Mouse (Mus musculus): ENCODE results near the gene Cldn2. TPM values are rescaled to one million over a fixed set of nuclear protein-coding genes. Genes with fewer than 3 reads are reported as not detected.

Cldn2 gene
- polyA plus RNA-seq, 1 experiment, result 0.04 TPM

- no peaks in the 10 kb centered on the region for H3K4me1 ChIP-seq (ENCODE audit: control insufficient read depth, insufficient read depth, insufficient read length)
- no peak overlapping the region for H3K4me3 ChIP-seq (ENCODE audit: extremely low read depth, insufficient read depth, insufficient read length)
- H3K36me3 ChIP-seq (ENCODE audit: control insufficient read depth, insufficient read depth, low read length), result no peaks in the 10 kb centered on the region
- no peak overlapping the region for H3K27ac ChIP-seq (ENCODE audit: insufficient read depth, low read length)
- no peak for DNase-seq (ENCODE audit: low read depth in 1 of 2, low spot score in 2 of 2)
- H3K27me3 ChIP-seq (ENCODE audit: control insufficient read depth, insufficient read depth, low read length), result no peaks in the 10 kb centered on the region
- no peak for TF ChIP-seq CTCF (IDR thresholded peaks at IDR 0.05; ENCODE audit: extremely low read depth, insufficient read depth, insufficient read length, insufficient replicate concordance)
- TF ChIP-seq POLR2A (IDR thresholded peaks at IDR 0.05; ENCODE audit: low read depth, low read length), result no peak
- 73% methylated on average over 3 of the region's 3 CpGs for WGBS
Measured at GRCm38 (mm10) chrX:139783045-139783422, 17.6 kb upstream of the Cldn2 start.

- DNase-seq (ENCODE audit: low read depth in 1 of 2, low spot score in 2 of 2), result no peak
Measured at GRCm38 (mm10) chrX:139785764-139786163, 14.9 kb upstream of the Cldn2 start.

GRCm38 (mm10) chrX:139794072-139794845 is 6.4 kb upstream of the Cldn2 start:
- Histone ChIP-seq H3K4me3 (ENCODE audit: extremely low read depth, insufficient read depth, insufficient read length) (no peak overlapping the region), H3K36me3 (ENCODE audit: control insufficient read depth, insufficient read depth, low read length) (no peaks in the 10 kb centered on the region), H3K27me3 (ENCODE audit: control insufficient read depth, insufficient read depth, low read length) (no peaks in the 10 kb centered on the region), H3K27ac (ENCODE audit: insufficient read depth, low read length) (no peak overlapping the region), H3K4me1 (ENCODE audit: control insufficient read depth, insufficient read depth, insufficient read length) (no peaks in the 10 kb centered on the region)
- TF ChIP-seq POLR2A (IDR thresholded peaks at IDR 0.05; ENCODE audit: low read depth, low read length) (no peak), CTCF (IDR thresholded peaks at IDR 0.05; ENCODE audit: extremely low read depth, insufficient read depth, insufficient read length, insufficient replicate concordance) (no peak)
- 86% methylated on average over 7 of the region's 7 CpGs for WGBS
- no peak for DNase-seq (ENCODE audit: low read depth in 1 of 2, low spot score in 2 of 2)

More at GRCm38 (mm10) chrX:139785764-139786163, 14.9 kb upstream of the Cldn2 start:
- no peaks in the 10 kb centered on the region for H3K36me3 ChIP-seq (ENCODE audit: control insufficient read depth, insufficient read depth, low read length)
- TF ChIP-seq POLR2A (IDR thresholded peaks at IDR 0.05; ENCODE audit: low read depth, low read length), result no peak
- TF ChIP-seq CTCF (IDR thresholded peaks at IDR 0.05; ENCODE audit: extremely low read depth, insufficient read depth, insufficient read length, insufficient replicate concordance), result no peak
- 32% methylated on average over 1 of the region's 1 CpGs for whole genome bisulfite sequencing
- H3K27me3 ChIP-seq (ENCODE audit: control insufficient read depth, insufficient read depth, low read length), result no peaks in the 10 kb centered on the region
- no peak overlapping the region for H3K4me3 ChIP-seq (ENCODE audit: extremely low read depth, insufficient read depth, insufficient read length)
- no peaks in the 10 kb centered on the region for H3K4me1 ChIP-seq (ENCODE audit: control insufficient read depth, insufficient read depth, insufficient read length)
- no peak overlapping the region for H3K27ac ChIP-seq (ENCODE audit: insufficient read depth, low read length)

- no peak overlapping the region for H3K27ac ChIP-seq (ENCODE audit: insufficient read depth, low read length)
- TF ChIP-seq POLR2A (IDR thresholded peaks at IDR 0.05; ENCODE audit: low read depth, low read length) (no peak), CTCF (IDR thresholded peaks at IDR 0.05; ENCODE audit: extremely low read depth, insufficient read depth, insufficient read length, insufficient replicate concordance) (no peak)
- 54% methylated on average over 6 of the region's 6 CpGs for WGBS
Measured at GRCm38 (mm10) chrX:139796037-139796436, 4.6 kb upstream of the Cldn2 start.

GRCm38 (mm10) chrX:139797875-139798274 is 2.8 kb upstream of the Cldn2 start:
- Histone ChIP-seq H3K4me1 (ENCODE audit: control insufficient read depth, insufficient read depth, insufficient read length) (no peaks in the 10 kb centered on the region), H3K27me3 (ENCODE audit: control insufficient read depth, insufficient read depth, low read length) (no peaks in the 10 kb centered on the region), H3K36me3 (ENCODE audit: control insufficient read depth, insufficient read depth, low read length) (no peaks in the 10 kb centered on the region), H3K4me3 (ENCODE audit: extremely low read depth, insufficient read depth, insufficient read length) (no peak overlapping the region), H3K27ac (ENCODE audit: insufficient read depth, low read length) (no peak overlapping the region)
- DNase-seq (ENCODE audit: low read depth in 1 of 2, low spot score in 2 of 2), result no peak
- 40% methylated on average over 9 of the region's 9 CpGs for WGBS
- no peak for TF ChIP-seq POLR2A (IDR thresholded peaks at IDR 0.05; ENCODE audit: low read depth, low read length)
- no peak for TF ChIP-seq CTCF (IDR thresholded peaks at IDR 0.05; ENCODE audit: extremely low read depth, insufficient read depth, insufficient read length, insufficient replicate concordance)

More at GRCm38 (mm10) chrX:139796037-139796436, 4.6 kb upstream of the Cldn2 start:
- Histone ChIP-seq H3K36me3 (ENCODE audit: control insufficient read depth, insufficient read depth, low read length) (no peaks in the 10 kb centered on the region), H3K27me3 (ENCODE audit: control insufficient read depth, insufficient read depth, low read length) (no peaks in the 10 kb centered on the region), H3K4me3 (ENCODE audit: extremely low read depth, insufficient read depth, insufficient read length) (no peak overlapping the region), H3K4me1 (ENCODE audit: control insufficient read depth, insufficient read depth, insufficient read length) (no peaks in the 10 kb centered on the region)
- DNase-seq (ENCODE audit: low read depth in 1 of 2, low spot score in 2 of 2), result no peak

- H3K4me1 ChIP-seq (ENCODE audit: control insufficient read depth, insufficient read depth, insufficient read length), result no peaks in the 10 kb centered on the region
- H3K36me3 ChIP-seq (ENCODE audit: control insufficient read depth, insufficient read depth, low read length), result no peaks in the 10 kb centered on the region
- no peak overlapping the region for H3K4me3 ChIP-seq (ENCODE audit: extremely low read depth, insufficient read depth, insufficient read length)
- H3K27me3 ChIP-seq (ENCODE audit: control insufficient read depth, insufficient read depth, low read length), result no peaks in the 10 kb centered on the region
- 87% methylated on average over 3 of the region's 3 CpGs for WGBS
- TF ChIP-seq POLR2A (IDR thresholded peaks at IDR 0.05; ENCODE audit: low read depth, low read length) (no peak), CTCF (IDR thresholded peaks at IDR 0.05; ENCODE audit: extremely low read depth, insufficient read depth, insufficient read length, insufficient replicate concordance) (no peak)
- no peak overlapping the region for H3K27ac ChIP-seq (ENCODE audit: insufficient read depth, low read length)
- no peak for DNase-seq (ENCODE audit: low read depth in 1 of 2, low spot score in 2 of 2)
Measured at GRCm38 (mm10) chrX:139799953-139800352, 675 bp upstream of the Cldn2 start.

GRCm38 (mm10) chrX:139803028-139803427 is 2.4 kb downstream of the Cldn2 start:
- Histone ChIP-seq H3K4me1 (ENCODE audit: control insufficient read depth, insufficient read depth, insufficient read length) (no peaks in the 10 kb centered on the region), H3K36me3 (ENCODE audit: control insufficient read depth, insufficient read depth, low read length) (no peaks in the 10 kb centered on the region), H3K4me3 (ENCODE audit: extremely low read depth, insufficient read depth, insufficient read length) (no peak overlapping the region), H3K27me3 (ENCODE audit: control insufficient read depth, insufficient read depth, low read length) (no peaks in the 10 kb centered on the region), H3K27ac (ENCODE audit: insufficient read depth, low read length) (no peak overlapping the region)
- WGBS, result 57% methylated on average over 2 of the region's 2 CpGs
- no peak for DNase-seq (ENCODE audit: low read depth in 1 of 2, low spot score in 2 of 2)
- TF ChIP-seq CTCF (IDR thresholded peaks at IDR 0.05; ENCODE audit: extremely low read depth, insufficient read depth, insufficient read length, insufficient replicate concordance) (no peak), POLR2A (IDR thresholded peaks at IDR 0.05; ENCODE audit: low read depth, low read length) (no peak)
